8 mouse cellular contexts compared by ENCODE assay signal in the genomic region with DNA sequence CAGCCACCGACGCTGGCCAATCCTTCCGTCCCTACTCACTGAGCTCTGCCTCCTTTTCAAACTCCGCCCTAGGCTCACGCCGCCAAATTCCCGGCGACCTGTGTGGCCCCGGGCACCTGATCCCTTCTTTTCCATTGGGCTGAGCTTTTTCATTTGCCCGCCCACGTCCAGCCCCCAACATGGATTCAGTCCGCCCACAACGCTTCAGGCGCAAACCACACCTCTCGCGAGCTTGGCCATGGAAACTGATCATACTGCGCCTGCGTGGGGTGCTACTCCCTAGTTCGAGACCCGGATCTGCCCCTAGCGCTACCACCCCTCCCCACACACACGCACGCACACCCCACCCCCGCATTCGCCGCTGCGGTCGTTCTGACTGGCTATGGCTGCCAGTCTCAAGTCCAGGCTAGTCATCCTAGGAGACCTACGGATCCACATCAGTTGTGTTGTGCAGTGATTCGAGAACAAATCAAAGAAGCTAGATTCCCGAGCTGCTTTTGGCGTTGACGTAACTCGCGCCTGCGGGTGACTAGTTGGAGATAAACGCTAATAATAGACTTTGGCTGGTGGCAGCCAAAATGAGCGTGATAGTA. TPM values are rescaled to one million over a fixed set of nuclear protein-coding genes. Genes with fewer than 3 reads are reported as not detected.
DNase-seq lines count a peak whose midpoint lies in the region; ATAC-seq lines count a peak whose summit lies in the region.

No protein-coding gene starts in this region.

- peak overlapping the region; percentile 63 for H3K4me2 ChIP-seq in heart, embryonic 14.5 days (ENCODE audit: low read length)
- H3K4me2 ChIP-seq in liver, embryonic 13.5 days = peak overlapping the region; percentile 76
- H3K4me2 ChIP-seq in stomach, embryonic 16.5 days (ENCODE audit: low read depth, low read length) = peak overlapping the region; percentile 56

- DNase-seq in c-Kit-negative CD71-positive TER-119-positive erythroid progenitor cells, embryonic 14.5 days (ENCODE audit: low read depth, low spot score) = peak; percentile 81
- DNase-seq in fibroblast of lung, adult 2 months (ENCODE audit: low read depth) = peak; percentile 90
- peak; percentile 95 for DNase-seq in kidney, postnatal 14 days
- peak; percentile 91 for DNase-seq in liver, embryonic 13.5 days
- peak; percentile 88 for DNase-seq in neural tube, embryonic 10.5 days (ENCODE audit: extremely low spot score, low spot score)

- H3K36me3 ChIP-seq in heart, embryonic 14.5 days (ENCODE audit: control insufficient read depth, insufficient read depth, low read length) = 0 out of 2 replicates have a peak, but pooled peaks cover 6% of the 10 kb centered on the region
- no peaks in the 10 kb centered on the region for H3K36me3 ChIP-seq in liver, embryonic 13.5 days
- H3K36me3 ChIP-seq in stomach, embryonic 16.5 days (ENCODE audit: control insufficient read depth, insufficient read depth, low read length) = no peaks in the 10 kb centered on the region

- H3K4me3 ChIP-seq in heart, embryonic 14.5 days (ENCODE audit: control insufficient read depth in 1 of 2, insufficient read depth in 1 of 2, low read depth in 1 of 2, low read length in 2 of 2) = peak overlapping the region; percentile 37 to 47
- H3K4me3 ChIP-seq in liver, embryonic 13.5 days (replicated peaks) = peak overlapping the region; percentile 64
- peak overlapping the region; percentile 56 for H3K4me3 ChIP-seq in stomach, embryonic 16.5 days (replicated peaks; ENCODE audit: low read length)

- H3K27me3 ChIP-seq in heart, embryonic 14.5 days (ENCODE audit: control insufficient read depth, insufficient read depth, low read length) = no peaks in the 10 kb centered on the region
- H3K27me3 ChIP-seq in liver, embryonic 13.5 days = no peaks in the 10 kb centered on the region
- no peaks in the 10 kb centered on the region for H3K27me3 ChIP-seq in stomach, embryonic 16.5 days (ENCODE audit: control insufficient read depth, insufficient read depth, low read length)

- H3K27ac ChIP-seq in heart, embryonic 14.5 days (replicated peaks in 1 of 2; ENCODE audit: control insufficient read depth in 1 of 2, insufficient read depth in 1 of 2, low read depth in 2 of 2, low read length in 2 of 2) = peak overlapping the region; percentile 51 to 76
- no peak overlapping the region for H3K27ac ChIP-seq in liver, embryonic 13.5 days
- H3K27ac ChIP-seq in stomach, embryonic 16.5 days (ENCODE audit: low read length) = no peak overlapping the region; the same call in 1 of the 2 replicates

- peaks cover 0 to 4% of the 10 kb centered on the region in 2 experiments; a peak in 2 of 4 replicates for H3K4me1 ChIP-seq in heart, embryonic 14.5 days (ENCODE audit: control insufficient read depth in 2 of 2, insufficient read depth in 2 of 2, low read length in 2 of 2)
- peaks cover 10% of the 10 kb centered on the region for H3K4me1 ChIP-seq in liver, embryonic 13.5 days (replicated peaks)
- H3K4me1 ChIP-seq in stomach, embryonic 16.5 days (ENCODE audit: control insufficient read depth, insufficient read depth, low read length) = no peaks in the 10 kb centered on the region

- ATAC-seq in CD4-positive, CD25-positive, alpha-beta regulatory T cell, adult 4 months = peak; percentile 92
- peak; percentile 98; the same call in 1 of the 2 replicates for ATAC-seq in heart, embryonic 14.5 days (ENCODE audit: insufficient number of reproducible peaks, insufficient read depth, low FRiP score, low read depth)
- peak; percentile 98 for ATAC-seq in liver, embryonic 13.5 days (ENCODE audit: low read depth)
- ATAC-seq in stomach, embryonic 16.5 days (ENCODE audit: insufficient read depth, low FRiP score) = peak; percentile 99

- WGBS in heart, embryonic 14.5 days = 18% methylated on average over 38 of the region's 38 CpGs
- 8% methylated on average over 38 of the region's 38 CpGs for WGBS in liver, embryonic 13.5 days (ENCODE audit: insufficient replicate concordance)
- 12% methylated on average over 38 of the region's 38 CpGs for WGBS in stomach, embryonic 16.5 days

- peak overlapping the region; percentile 67 for H3K9ac ChIP-seq in heart, embryonic 14.5 days (ENCODE audit: low read length)
- peak overlapping the region; percentile 69 for H3K9ac ChIP-seq in liver, embryonic 13.5 days
- H3K9ac ChIP-seq in stomach, embryonic 16.5 days (ENCODE audit: low read length) = peak overlapping the region; percentile 73

- no peaks in the 10 kb centered on the region for H3K9me3 ChIP-seq in heart, embryonic 14.5 days (ENCODE audit: control insufficient read depth, low read length)
- no peaks in the 10 kb centered on the region for H3K9me3 ChIP-seq in liver, embryonic 13.5 days (replicated peaks)
- no peaks in the 10 kb centered on the region for H3K9me3 ChIP-seq in stomach, embryonic 16.5 days (replicated peaks; ENCODE audit: control insufficient read depth, low read length)

RNA-seq across cellular contexts. Expression of gene Hdac6, which starts 0.3 kb away (rescaled TPM):
- 10 to 100 TPM in 1 of 2 experiments, 1 to 10 TPM in 1; 8.3 to 15.9 TPM for polyA plus RNA-seq in CD4-positive, CD25-positive, alpha-beta regulatory T cell, adult 4 months (2017; shearing (Covaris generic))
- polyA plus RNA-seq in heart, embryonic 14.5 days (2014; fragmentation: Nextera tagmentation; extraction: Ambion mirVana) = 25.3 and 26.5 TPM in 2 replicates
- polyA plus RNA-seq in liver, embryonic 13.5 days (2015; fragmentation: Nextera tagmentation; extraction: Ambion mirVana) = 8.9 and 10.5 TPM in 2 replicates
- 21.4 and 23.3 TPM in 2 replicates for polyA plus RNA-seq in stomach, embryonic 16.5 days (2015; fragmentation: Nextera tagmentation; extraction: Ambion mirVana)

RNA-seq across cellular contexts. Expression of gene Eras, which starts 19.6 kb away (rescaled TPM):
- polyA plus RNA-seq in CD4-positive, CD25-positive, alpha-beta regulatory T cell, adult 4 months (2017; shearing (Covaris generic)) = not detected
- polyA plus RNA-seq in heart, embryonic 14.5 days (2014; fragmentation: Nextera tagmentation; extraction: Ambion mirVana) = not detected in 2 replicates
- polyA plus RNA-seq in liver, embryonic 13.5 days (2015; fragmentation: Nextera tagmentation; extraction: Ambion mirVana) = not detected in 2 replicates
- not detected in 2 replicates for polyA plus RNA-seq in stomach, embryonic 16.5 days (2015; fragmentation: Nextera tagmentation; extraction: Ambion mirVana)

RNA-seq across cellular contexts. Expression of gene Pcsk1n, which starts 28.4 kb away (rescaled TPM):
- not detected for polyA plus RNA-seq in CD4-positive, CD25-positive, alpha-beta regulatory T cell, adult 4 months (2017; shearing (Covaris generic))
- polyA plus RNA-seq in heart, embryonic 14.5 days (2014; fragmentation: Nextera tagmentation; extraction: Ambion mirVana) = 0.09 and 0.63 TPM in 2 replicates
- polyA plus RNA-seq in liver, embryonic 13.5 days (2015; fragmentation: Nextera tagmentation; extraction: Ambion mirVana) = 0.18 and 0.19 TPM in 2 replicates
- 7.6 and 8.6 TPM in 2 replicates for polyA plus RNA-seq in stomach, embryonic 16.5 days (2015; fragmentation: Nextera tagmentation; extraction: Ambion mirVana)

RNA-seq across cellular contexts. Expression of gene Gata1, which starts 29.9 kb away (rescaled TPM):
- 10 to 100 TPM; 43.6 to 47.9 TPM for polyA plus RNA-seq in CD4-positive, CD25-positive, alpha-beta regulatory T cell, adult 4 months (2017; shearing (Covaris generic))
- 0.24 and 0.54 TPM in 2 replicates for polyA plus RNA-seq in heart, embryonic 14.5 days (2014; fragmentation: Nextera tagmentation; extraction: Ambion mirVana)
- 135 and 145 TPM in 2 replicates for polyA plus RNA-seq in liver, embryonic 13.5 days (2015; fragmentation: Nextera tagmentation; extraction: Ambion mirVana)
- polyA plus RNA-seq in stomach, embryonic 16.5 days (2015; fragmentation: Nextera tagmentation; extraction: Ambion mirVana) = 5.6 and 6.0 TPM in 2 replicates

RNA-seq across cellular contexts. Expression of gene Gm10490, which starts 38.7 kb away (rescaled TPM):
- not detected for polyA plus RNA-seq in CD4-positive, CD25-positive, alpha-beta regulatory T cell, adult 4 months (2017; shearing (Covaris generic))
- not detected in 2 replicates for polyA plus RNA-seq in heart, embryonic 14.5 days (2014; fragmentation: Nextera tagmentation; extraction: Ambion mirVana)
- not detected in 2 replicates for polyA plus RNA-seq in liver, embryonic 13.5 days (2015; fragmentation: Nextera tagmentation; extraction: Ambion mirVana)
- not detected in 2 replicates for polyA plus RNA-seq in stomach, embryonic 16.5 days (2015; fragmentation: Nextera tagmentation; extraction: Ambion mirVana)

Comparison
In these comparisons a context has a peak if more than half of its experiments do, and no peak if none do; other contexts are left out.
1. H3K27ac ChIP-seq: peak in heart, embryonic 14.5 days (2 of 2); none in liver, embryonic 13.5 days (single experiment) and stomach, embryonic 16.5 days (single experiment).
2. Peak in every context shown above with its lines, with median percentiles within 50 percentile points of each other: ATAC-seq, DNase-seq, H3K4me2 ChIP-seq, H3K4me3 ChIP-seq and H3K9ac ChIP-seq.